Mouse (Mus musculus) liver (tissue): Measurements from ENCODE around the gene Grm8.
A peak's percentile ranks its signal among the peaks of the same experiment; 100 is the strongest.

Experiments
- DNase-seq: peaks from one replicate; pipeline ENCODE4 v3.0.0-alpha.2; 2020; ENCODE audit warnings: mixed read lengths

Grm8 gene

DNA sequence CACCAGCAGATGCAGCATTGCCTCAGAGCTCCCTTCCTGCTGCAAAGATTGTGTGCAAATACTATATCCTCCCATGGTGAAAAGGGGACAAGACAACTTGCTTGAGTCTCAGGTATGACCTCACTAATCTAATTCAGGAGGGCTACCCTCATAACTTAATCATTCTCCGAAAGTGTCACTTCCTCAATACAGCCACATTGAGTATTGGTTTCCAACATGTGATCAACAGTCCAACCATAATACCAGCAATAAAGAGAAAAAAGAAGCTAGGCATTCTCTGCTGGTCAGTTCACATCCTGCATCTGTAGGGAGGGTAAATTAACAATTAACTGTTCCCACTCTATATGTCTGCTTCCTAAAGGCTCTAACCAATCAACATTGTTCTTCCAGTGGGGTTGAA is 94.2 kb downstream of the Grm8 start:
- DNase-seq, result no peak

DNA sequence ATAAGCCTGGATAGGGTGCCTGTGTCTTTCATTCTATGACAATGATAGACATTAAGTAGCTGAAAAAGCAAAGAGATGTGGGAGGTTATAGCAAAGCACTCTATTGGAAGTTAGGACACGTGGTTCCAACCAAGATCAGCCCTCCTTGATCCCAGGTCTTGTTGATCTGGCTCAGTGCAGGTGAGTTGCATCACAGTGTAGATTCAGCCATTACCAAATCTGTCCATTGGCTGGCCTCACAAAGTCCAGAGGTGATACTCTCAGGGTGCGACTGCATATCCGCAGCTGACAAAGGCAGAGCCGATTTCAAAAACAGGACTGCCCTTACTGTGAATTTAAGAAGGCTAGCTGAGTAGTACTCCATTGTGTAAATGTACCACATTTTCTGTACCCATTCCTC is 103.0 kb downstream of the Grm8 start:
- DNase-seq, result no peak

DNA sequence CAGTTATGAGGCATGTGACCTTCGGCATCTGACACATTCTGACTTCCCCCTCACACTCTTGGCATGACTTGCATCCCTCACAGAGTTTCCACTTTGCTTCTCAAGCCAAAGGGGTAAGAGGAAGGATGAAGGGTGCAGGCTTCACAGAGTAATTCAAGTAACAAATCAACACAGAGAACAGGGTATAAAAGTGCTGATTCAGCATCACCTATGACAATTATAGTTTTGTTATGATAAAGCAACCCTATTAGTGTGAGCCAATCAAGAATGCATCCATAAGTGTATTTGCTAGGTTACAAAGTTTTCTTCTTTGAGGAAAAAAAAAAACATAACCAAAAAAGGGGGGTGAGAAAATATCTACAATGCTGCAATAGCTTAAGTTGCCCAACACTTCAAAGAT is 117.3 kb downstream of the Grm8 start:
- no peak for DNase-seq

DNA sequence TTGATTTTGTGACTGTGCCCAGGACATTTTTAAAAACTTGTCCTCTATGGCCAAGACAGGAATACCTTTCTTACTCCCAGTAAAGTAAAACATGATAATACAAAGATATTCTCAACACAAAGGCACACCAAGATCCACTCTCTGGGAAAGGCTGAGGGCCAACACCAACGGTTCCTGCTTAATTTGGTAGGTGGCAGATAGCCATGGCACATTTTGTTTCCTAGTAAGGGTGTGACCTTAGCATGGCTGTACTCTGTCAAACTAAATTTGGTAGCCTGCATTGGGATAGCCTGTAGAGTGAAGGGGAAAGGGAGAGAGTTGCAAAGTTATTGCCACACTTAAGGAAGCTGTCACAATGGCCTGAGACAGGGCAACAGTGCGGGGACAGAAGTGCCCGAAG is 128.0 kb downstream of the Grm8 start:
- no peak for DNase-seq

DNA sequence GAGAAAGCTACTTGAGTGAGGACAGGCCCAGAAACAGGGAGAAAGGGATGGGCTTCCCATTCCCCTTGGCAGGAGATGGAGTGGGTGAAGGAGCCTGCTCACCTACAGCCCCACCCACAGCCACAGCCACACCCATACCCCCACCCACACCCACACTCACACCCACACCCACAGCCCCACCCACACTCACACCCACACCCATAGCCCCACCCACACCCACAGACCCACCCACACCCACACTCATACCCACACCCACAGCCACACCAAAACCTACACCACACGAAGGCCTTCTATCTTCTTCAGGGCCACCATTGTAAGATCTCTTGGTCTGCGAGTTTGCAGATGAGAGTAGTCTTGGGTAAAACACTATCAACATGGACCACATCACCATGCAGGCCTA is 137.7 kb downstream of the Grm8 start:
- DNase-seq, result peak; percentile 4

DNA sequence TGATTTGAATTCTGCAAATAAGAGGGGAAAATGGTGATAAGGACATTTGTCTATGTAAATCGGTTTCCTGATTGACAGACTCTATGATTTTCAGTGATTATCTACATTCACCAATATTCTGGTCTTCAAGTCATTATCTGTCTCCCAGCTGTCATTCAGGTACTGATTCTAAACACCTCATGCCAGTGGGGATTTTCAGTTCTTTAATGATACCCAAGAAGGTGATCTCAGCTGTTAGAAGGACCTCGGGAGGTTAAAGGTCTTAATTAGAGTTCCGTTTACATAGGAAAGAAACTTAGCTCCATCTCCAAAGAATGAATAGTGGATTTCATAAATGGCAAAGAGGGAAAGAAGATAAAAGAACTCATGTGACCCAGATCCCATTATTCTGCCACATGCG is 143.7 kb downstream of the Grm8 start:
- DNase-seq, result no peak

DNA sequence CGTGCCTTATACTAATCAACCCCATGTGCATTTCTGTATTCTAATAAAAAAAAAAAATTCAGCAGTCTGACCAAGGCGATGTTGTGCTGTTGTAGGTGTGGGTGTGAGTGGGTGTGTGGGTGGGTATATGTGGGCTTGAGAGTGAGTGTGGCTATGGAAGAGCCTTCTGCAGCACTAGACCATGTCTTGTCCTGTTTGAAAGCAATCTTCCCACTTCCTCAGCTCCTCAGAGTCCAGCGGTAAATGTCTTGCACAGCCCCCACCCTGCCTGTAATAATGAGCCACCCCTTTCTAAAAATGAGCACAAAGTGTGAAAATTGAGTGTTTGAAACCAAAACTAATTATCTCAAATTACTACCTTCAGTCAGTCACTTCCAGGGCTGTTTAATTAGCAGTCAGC is 152.4 kb downstream of the Grm8 start:
- DNase-seq, result no peak

DNA sequence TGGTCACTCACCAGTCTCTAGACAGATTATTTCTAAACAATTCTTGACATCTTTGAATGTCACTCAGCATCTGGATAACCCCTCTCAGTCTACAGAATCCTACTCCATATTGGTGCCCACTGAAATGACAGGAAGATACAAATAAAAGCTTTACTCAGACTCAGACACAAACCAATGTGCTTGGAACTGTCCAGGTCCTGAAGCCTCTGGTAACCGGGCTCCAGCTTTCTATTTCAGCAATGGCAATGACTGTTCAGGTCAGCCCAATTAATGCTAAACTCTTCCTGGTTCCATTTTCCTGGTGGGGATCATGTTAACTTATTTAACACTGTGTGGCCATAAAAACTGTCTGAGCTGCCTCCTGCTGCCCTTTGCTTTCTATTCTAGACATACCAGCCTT is 153.0 kb downstream of the Grm8 start:
- no peak for DNase-seq

DNA sequence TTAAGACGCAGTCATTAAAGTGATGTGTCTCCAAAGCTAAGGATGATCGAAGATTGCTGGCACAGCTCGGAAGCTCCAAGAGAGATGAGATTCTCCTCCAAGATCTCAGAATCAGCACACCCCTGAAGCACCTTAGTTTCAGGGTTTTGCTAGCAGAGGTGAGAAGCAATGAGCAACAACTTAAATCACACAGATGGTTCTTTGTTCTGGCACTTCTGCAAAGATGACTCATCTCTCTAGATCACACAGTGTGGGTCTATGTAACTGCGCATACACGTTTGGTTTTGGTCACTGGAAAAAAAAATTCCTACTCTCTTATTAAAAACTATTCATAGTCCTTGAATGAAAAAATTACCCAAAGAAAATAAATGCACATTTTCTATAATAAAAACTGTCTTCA is 157.6 kb downstream of the Grm8 start:
- no peak for DNase-seq

DNA sequence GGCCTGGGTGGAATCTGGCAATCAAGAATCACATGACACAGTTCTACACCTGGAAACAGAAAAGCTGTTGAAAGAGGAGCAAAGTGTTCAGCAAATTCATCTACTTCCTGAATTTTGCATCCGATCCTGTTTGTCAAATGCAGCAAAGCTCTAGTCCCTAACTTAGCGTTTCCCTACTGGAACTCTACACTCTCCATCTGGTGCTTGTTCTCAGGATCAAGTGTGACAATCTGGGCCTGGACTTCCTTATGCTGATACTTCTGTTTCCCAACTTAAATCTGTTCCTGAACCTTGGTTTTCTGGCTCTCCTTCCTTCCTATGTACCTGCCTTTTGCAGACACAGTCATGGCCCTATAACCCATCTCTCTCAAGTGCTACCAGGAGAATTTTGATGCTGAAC is 166.1 kb downstream of the Grm8 start:
- DNase-seq, result no peak

DNA sequence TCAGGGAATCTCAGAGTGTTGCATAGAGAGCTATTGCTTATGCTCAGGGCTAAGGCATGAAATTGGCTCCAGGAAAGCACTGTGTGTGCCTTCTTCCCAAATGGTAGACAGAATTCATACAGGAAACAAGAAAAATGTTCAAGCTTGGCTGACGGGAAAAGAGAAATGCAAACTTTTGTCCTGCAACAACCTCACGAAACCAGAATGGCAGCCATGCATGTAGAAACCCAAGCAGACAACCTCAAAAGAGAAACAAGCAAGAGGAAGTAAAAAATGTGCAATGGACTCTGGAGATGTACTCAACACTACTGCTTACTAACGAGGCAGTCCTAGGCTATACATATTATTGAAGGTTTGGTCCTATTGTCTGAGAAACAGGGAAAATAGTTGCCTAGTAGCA is 167.9 kb downstream of the Grm8 start:
- DNase-seq, result no peak

DNA sequence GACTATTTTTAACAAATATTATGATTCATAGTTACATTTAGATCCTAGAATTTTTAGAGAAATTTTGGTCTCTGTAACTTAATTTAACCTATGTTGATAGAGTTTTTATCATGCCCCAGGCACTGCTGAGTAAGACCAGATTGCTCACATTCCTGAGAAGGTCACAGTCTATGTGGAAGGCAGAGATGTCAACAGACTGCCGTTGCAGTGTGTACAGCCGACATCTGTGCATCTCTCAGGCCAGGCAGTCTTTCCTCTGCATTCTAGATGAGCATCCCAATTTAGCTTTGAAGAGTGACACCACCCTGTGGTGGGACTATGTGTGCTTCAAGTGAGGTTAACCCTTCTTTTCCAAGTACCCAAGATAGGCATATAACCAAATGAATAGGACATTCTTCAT is 169.7 kb downstream of the Grm8 start:
- DNase-seq, result no peak

DNA sequence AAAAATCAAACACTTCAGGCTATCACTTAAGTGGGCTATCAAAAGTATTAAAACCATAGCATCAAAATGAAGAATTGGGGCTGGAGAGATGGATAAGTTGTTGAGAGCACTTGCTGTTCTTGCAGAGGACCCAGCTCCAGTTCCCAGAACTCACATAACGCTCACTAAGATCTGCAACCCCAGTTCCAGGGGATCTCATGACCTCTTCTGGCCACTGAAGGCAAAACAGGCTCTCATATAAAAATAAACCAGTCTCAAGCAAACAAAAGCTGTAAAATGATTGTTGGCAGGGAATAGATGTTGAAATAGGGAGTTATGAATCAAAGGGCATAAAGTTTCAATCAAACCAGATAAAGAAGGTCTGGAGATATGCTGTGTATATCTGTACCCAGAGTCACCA is 171.1 kb downstream of the Grm8 start:
- no peak for DNase-seq

DNA sequence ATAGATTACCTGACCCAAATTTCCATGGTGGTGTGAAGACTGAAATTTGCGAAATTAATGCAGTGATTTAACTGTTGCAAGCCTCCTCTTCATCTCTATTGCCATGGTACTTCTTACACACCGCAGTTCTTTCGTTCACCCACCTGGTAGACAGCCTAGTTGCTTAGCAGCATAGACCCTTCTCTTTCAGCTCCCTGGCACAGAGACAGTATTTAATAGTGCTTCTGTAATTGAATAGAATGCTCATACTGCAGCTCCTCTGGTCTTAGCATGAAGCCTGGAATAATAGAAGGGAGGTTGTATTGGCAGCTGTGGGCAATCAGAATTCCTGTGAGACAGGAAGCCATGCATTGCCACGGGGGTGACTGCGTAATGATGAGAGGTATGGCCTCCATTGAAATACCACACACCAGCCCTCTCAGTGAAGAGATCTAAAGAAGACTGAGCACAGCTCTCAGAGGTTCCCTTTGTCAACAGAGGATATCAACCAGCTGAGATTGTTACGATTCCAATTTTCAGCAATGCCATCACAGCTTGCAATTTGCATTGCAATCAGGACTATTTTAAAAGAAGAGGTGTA is 178.6 kb downstream of the Grm8 start:
- DNase-seq, result no peak

DNA sequence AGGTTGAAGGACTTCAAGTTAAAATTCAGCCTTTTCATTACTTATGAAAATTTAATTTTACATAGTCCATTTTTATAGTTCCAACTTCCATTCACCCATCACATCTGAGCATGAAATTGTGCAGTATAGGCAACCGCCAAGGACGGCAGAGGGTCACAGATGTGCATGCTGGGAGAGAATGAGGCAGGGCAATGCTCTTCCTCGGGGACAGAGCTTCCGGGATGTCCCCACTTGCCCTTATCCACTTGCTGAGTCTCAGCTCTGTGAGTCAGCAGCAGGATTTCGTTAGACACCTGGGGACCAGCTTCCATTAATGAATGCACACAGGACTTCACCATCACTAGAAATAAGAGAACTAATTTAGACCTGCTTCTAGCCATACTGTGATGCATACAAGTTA is 183.5 kb downstream of the Grm8 start:
- DNase-seq, result no peak

DNA sequence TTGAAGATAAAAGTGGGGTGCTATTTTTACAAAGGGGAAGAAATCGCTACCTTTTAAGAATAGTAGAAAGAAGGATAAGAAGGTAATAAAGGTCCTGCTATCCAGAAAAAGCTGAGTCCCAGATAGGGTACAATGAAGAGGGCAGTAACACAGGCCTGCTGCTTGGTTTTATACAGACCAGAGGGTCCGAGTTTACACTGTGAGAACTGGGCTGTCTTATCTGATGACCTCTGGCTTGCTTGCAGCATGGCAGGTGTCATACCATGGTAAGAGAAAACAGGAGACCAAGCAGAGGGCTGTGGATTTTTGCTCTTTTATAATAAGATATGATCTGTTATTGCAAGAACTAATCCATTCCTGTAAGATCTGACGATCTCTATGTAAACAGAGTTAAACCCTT is 206.9 kb downstream of the Grm8 start:
- DNase-seq, result no peak

DNA sequence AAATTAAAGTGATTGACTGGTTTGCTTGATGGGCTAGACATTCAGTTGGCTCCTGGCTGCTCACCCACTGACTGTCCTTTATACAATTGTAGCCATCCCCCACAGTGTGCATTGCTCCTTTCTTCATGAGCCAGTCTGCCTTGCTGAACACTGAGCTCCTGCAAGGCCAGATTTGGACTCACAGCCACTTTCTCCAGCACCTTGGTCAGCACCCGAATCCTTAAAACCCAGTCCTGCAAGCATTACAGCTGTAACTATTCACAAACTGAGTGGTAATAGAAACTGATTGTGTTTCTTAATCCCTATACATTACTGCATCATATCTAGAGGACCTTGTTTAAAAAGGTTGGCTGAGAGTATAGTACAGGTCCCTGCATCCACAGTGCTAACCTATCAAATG is 221.7 kb downstream of the Grm8 start:
- DNase-seq, result peak; percentile 5

DNA sequence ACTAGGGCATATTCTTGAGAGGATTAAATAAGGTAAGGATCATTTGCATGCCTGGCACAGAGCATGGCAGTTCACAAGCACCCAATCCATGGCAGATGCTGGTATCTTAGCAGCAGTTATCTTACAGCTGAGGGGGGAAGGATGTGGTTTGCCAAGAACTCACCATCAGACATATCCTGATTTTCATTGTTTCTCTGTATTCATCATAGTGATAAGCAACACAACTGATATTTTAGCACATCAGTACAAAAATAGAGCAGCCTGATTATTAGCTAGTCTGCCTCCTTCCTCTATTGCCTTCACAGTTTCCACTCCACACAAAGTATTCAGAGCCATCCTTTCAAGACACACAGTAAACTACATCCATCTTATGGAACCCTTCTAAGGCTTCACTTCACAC is 230.6 kb downstream of the Grm8 start:
- no peak for DNase-seq

DNA sequence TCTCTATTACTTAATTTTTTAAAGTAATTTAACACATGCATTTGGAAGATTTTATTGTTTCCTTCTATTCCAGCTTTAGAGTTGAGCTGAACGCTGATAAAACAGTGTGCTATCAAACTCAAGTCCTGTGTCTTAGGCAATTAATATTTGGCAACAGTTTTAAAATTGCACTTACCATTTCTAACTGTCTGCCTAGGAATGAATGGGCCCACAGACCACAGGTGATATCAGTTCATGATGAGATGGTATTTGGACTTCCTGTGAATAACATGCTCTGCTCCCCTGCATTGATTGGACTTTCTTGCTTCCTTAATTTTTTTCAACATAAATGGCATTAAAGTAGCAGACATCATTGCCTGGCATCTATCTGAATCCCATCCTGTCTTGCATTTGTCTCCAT is 232.8 kb downstream of the Grm8 start:
- no peak for DNase-seq

DNA sequence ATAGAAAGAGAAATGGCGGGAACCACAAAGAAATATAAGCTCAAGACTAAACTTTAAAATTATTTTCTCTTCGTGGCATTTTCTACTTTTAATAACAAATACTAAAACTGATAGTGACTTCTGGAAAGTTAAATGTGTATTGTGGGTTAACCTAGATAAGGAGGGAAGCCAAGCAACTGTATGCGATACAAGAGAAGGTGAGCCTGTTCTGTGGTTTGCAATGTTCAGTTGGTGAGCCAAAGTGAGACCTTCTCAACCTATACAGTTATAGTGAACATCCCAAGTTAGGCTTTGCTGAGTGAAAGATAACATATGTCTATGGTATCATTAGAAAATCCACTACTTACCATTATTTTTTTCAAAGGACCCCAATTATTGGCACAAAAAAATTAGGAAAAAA is 233.6 kb downstream of the Grm8 start:
- no peak for DNase-seq

DNA sequence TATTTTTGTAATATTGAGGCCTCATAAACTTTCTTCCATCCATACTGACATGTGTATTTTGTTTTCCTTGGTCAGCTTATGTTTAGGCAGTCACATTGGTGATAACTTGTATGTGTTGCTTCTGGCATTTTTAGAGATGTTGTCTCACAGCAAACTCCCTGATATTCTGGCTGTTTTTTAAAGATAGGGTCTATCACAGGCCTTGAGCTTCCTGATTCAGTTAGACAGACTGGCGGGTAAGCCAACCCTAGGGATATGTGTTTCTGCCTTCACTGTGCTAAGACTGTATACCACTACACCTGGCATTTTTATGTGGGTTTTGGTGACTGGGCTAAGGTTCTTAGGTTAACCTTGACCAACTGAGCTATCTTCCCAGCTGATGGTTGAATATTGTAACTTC is 239.8 kb downstream of the Grm8 start:
- DNase-seq, result no peak

DNA sequence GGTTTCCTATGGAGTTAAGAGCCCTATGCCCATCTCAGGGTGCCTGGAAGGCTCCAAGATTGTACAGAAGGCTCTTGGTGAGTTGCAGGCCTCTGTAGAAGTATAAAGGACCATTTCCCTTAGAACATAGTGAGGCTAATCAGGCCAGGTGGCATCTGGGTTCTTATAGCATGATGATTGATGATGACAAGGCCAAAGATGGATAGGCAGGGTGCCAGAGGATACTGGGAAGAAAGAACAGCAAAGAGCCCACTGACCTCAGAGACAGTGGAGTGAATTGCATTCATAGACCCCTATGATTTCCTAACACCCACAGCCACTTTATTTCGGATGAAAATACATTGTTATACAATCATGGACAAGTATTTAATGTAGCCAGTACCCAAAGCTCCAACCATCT is 242.1 kb downstream of the Grm8 start:
- DNase-seq, result no peak

DNA sequence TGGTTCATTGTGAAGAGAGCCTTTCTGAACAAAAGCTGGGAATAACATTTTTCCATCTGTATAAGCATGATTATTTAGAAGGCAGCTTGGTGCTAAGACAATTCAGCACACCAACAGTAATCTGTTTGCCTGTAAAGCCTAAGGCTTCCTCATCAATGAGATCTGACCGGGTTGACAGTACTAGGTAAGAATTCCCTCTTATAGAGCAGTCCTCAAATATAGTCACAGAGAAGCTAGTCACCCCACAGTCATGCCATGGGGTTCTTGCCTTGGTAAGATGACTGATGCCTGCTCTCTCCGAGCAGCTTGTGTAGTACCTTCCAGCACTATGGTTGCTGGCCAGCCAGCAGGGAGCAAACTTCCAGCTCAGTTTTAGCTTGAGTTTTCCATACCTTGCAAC is 246.6 kb downstream of the Grm8 start:
- no peak for DNase-seq

DNA sequence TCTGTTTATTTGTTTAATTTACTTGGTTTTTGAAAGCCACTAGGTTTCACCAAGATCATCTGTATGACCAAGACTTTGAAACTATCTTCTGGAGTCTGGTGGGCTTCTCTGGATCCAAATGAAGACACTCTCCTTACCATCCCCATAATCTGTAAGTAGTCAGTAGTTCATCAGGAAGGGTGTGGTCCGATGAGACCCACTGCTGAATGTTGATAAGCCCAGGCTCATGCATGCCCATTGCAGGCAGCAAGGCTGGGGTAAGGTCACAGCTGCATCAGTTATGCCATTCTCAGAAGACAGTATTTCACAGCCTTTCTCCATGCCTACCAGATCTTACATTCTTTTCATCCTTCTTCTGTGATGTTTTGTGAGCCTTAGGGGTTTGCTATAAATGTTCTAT is 247.1 kb downstream of the Grm8 start:
- peak; percentile 68 for DNase-seq

DNA sequence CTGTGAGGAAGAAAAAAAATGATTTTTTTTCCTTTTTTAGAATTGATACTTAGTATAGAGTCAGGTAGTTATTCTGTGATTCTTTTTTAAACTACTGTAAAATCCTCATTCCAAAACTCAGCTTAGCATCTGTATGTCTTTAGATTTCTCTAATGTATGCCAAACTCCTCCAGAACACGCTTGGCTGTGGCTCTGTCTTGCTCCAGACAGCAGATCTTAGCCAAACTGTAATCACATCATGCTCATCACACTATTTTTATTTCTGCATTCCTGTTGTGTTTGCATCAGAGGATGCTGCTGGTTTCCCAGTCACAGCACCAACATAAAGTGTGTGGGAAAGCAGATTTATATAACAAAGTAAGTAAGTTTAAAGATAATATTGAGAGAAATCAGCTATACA is 249.2 kb downstream of the Grm8 start:
- DNase-seq, result no peak

DNA sequence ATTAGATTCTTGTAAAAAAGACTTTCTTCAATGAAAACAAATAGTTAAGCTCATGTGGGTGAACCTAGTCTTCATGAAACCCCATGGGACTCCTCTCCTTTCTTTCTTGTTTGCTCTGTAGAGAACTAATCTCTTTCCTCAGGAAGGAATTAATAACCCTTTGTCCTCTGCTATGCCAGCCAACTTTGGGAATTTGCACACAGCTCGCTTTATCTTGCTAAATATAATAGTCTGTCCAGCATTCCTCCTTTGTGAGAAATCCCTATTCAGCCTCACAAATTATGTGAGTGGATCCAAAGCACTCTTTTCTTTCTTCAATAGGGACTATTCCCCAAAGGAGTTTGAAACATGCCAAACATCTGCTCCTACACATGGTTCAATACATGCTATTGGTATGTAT is 285.3 kb downstream of the Grm8 start:
- no peak for DNase-seq
